Mouse (Mus musculus): ENCODE data around the gene Paip2b.

DNA sequence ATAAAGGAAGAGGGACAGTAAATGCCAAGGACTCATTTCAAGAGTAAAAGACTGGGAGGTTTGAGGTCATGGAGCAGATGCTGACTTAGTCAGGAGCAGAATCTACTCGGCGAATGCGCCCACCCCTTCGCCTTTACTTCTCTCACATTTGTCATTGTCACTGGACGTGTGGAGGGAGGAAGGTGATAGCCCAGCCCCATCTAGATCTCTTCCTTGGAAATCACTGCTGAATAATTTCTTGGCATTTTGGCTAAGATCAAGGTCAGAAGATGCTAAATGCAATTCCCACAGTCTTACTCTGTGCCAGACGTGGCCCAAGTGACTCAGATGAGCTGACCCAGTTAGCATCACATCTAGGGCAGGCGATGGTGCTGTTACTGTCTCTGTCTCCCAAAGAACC, 53.2 kb downstream of the Paip2b start:
- TF ChIP-seq POLR2A (IDR thresholded peaks at IDR 0.05; ENCODE audit: extremely low read depth, insufficient read depth, low read length) (no peak), CTCF (IDR thresholded peaks at IDR 0.05; ENCODE audit: extremely low read depth, insufficient read depth, low read length) (no peak)

Data from cortical plate, adult 2 months (tissue).